Mouse (Mus musculus) limb, embryonic 14.5 days (tissue): ENCODE measurements at regions not wholly inside any gene's neighbourhood (a gene's known extent, or its start where the extent isn't known, plus 50 kb on each side); places are given as distances from the start of the nearest gene placed in this dataset.

ENCODE experiments used
- ATAC-seq: fragments of 200-750 bp; cut with Nextera tagmentation; 2 replicates; pipeline ENCODE4 v1.8.0; 2017; ENCODE audit warnings: low read depth, moderate number of reproducible peaks, moderate TSS enrichment; ENCODE audit not compliant: low FRiP score
- DNase-seq: peaks from one replicate; pipeline ENCODE4 v3.0.0-alpha.2; 2015; ENCODE audit warnings: low spot score
- H3K27ac ChIP-seq: fragments of 300-500 bp; sonication (generic); replicated peaks from 2 replicates; pipeline ENCODE4 v1.5.1; 2014; ENCODE audit warnings: low read depth, mild to moderate bottlenecking, low read length, moderate library complexity, mixed read lengths
- H3K27me3 ChIP-seq: fragments of 300-500 bp; sonication (generic); 2 replicates; pipeline ENCODE4 v1.6.1; 2014; ENCODE audit warnings: low read length, mixed read lengths; ENCODE audit not compliant: control insufficient read depth, insufficient read depth
- H3K36me3 ChIP-seq: fragments of 300-500 bp; sonication (generic); 2 replicates; pipeline ENCODE4 v1.6.1; 2014; ENCODE audit warnings: mild to moderate bottlenecking, low read length, moderate library complexity, mixed read lengths; ENCODE audit not compliant: control insufficient read depth, insufficient read depth
- H3K4me1 ChIP-seq: fragments of 300-500 bp; sonication (generic); 2 replicates; pipeline ENCODE4 v1.6.1; 2014; ENCODE audit warnings: antibody characterized with exemption, low read length, mixed read lengths; ENCODE audit not compliant: control insufficient read depth, insufficient read depth
- H3K4me2 ChIP-seq: fragments of 300-500 bp; sonication (generic); replicated peaks from 2 replicates; pipeline ENCODE4 v1.6.1; 2014; ENCODE audit warnings: low read depth, mild to moderate bottlenecking, low read length, moderate library complexity; ENCODE audit not compliant: severe bottlenecking
- H3K4me3 ChIP-seq: fragments of 300-500 bp; sonication (generic); replicated peaks from 2 replicates; pipeline ENCODE4 v1.5.1; 2014; ENCODE audit warnings: low read length
- H3K9ac ChIP-seq: fragments of 300-500 bp; sonication (generic); 2 replicates; pipeline ENCODE4 v1.6.1; 2014; ENCODE audit warnings: mild to moderate bottlenecking, low read depth, low read length, moderate library complexity; ENCODE audit not compliant: severe bottlenecking
- H3K9me3 ChIP-seq: fragments of 300-500 bp; sonication (generic); 2 replicates; pipeline ENCODE4 v1.6.1; 2016; ENCODE audit warnings: low read length; ENCODE audit not compliant: control insufficient read depth
- POLR2A ChIP-seq: fragments of 200-500 bp; IDR thresholded peaks from 2 replicates; pipeline ENCODE4 v1.8.0; 2012; ENCODE audit warnings: inconsistent platforms, mild to moderate bottlenecking, moderate library complexity, borderline replicate concordance; ENCODE audit not compliant: insufficient read depth, insufficient read length; ENCODE audit errors: extremely low read depth
- WGBS: fragments of 180-500 bp; shearing (Covaris S2); extraction: QIAGEN DNeasy Blood & Tissue Kit; methylation state at CpG from one replicate; pipeline ENCODE4 v1.1.7; 2014; 5-methylcytosine and 5-hydroxymethylcytosine counted together

DNA sequence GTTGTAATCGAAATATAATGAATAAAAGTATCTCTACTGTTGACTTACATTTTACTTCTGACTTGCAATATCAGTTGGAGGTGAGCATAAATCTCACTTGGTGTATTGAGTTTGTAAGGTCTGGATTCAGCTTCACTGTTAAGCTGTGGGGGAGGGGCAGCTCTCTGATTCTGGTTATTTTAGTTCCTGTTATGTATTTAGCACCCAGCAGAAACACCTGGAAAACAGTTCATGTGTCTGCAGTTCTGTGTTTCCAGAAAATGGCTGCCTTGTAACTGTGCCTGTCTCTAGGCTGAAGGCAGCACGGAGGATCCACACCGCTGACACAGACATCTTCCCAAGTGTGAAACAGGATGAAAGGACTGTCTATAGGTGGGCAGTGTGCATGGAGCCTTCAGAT, 62.3 kb upstream of the Sgk1 start:
- Histone ChIP-seq H3K9me3 (no peaks in the 10 kb centered on the region), H3K4me3 (no peak overlapping the region), H3K27ac (no peak overlapping the region), H3K4me1 (no peaks in the 10 kb centered on the region), H3K4me2 (no peak overlapping the region), H3K36me3 (no peaks in the 10 kb centered on the region), H3K9ac (no peak overlapping the region), H3K27me3 (no peaks in the 10 kb centered on the region)
- DNase-seq: no peak
- no peak for TF ChIP-seq POLR2A
- WGBS: 74% methylated on average over 3 of the region's 3 CpGs
- ATAC-seq: no peak

DNA sequence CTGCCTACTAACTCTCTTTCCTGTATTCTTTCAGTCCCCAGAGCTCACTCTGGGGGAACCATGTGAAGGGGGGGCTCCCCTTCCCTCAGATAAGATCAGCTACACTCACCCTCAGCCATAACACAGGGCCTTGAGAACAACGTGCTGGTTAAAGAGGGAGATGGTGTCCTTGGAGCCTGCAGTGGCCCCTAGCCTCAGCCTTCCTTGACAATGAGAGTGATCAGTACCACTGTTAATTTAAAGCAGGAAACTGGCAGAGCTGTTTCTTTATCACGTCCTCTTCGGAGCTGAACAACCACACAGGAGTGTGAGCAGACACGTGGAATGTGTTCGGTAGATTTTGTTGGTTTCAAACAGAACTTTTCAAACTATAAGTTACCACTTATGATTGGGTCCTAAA, 60.6 kb upstream of the Sgk1 start:
- H3K27ac ChIP-seq: no peak overlapping the region
- no peaks in the 10 kb centered on the region for H3K36me3 ChIP-seq
- WGBS: 55% methylated on average over 5 of the region's 5 CpGs
- H3K9me3 ChIP-seq: no peaks in the 10 kb centered on the region
- H3K9ac ChIP-seq: no peak overlapping the region
- H3K27me3 ChIP-seq: no peaks in the 10 kb centered on the region
- TF ChIP-seq POLR2A: no peak
- H3K4me1 ChIP-seq: no peaks in the 10 kb centered on the region
- DNase-seq (no peak), ATAC-seq (no peak)
- no peak overlapping the region for H3K4me3 ChIP-seq
- no peak overlapping the region for H3K4me2 ChIP-seq

DNA sequence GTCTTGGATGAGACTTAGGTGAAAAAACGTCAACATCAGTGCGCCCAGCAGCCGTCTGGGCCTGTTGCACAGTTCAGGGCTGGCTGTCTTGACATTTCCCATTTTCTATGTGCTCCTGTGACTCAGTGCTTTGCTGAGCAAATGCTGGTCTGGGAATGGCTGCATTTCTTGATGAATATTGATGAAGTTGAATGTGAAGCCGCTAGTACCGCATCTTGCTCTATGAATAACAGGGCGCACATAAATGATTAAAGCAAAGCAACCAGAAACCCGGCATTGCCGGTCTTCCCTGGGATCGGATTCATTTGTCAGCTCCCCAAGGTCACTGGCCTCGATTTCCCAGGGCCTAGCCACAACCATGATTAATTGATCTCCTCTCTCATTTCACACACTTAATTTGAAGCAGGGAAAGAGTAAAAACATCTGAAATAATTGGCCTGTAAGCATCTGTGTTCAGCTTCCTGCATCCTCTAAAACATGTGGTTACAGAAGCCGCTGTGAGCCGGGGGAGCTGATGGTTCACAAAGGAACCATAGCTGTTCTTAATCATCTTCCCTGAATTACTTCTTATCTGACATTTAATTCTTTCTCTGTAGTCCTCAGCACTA, 57.5 kb upstream of the Sgk1 start:
- Histone ChIP-seq H3K27ac (no peak overlapping the region), H3K4me3 (no peak overlapping the region), H3K36me3 (no peaks in the 10 kb centered on the region), H3K9ac (no peak overlapping the region), H3K4me2 (no peak overlapping the region), H3K27me3 (no peaks in the 10 kb centered on the region), H3K9me3 (no peaks in the 10 kb centered on the region), H3K4me1 (0 out of 2 replicates have a peak, but pooled peaks cover 4% of the 10 kb centered on the region)
- DNase-seq: no peak
- TF ChIP-seq POLR2A: no peak
- 33% methylated on average over 12 of the region's 12 CpGs for WGBS
- ATAC-seq: no peak

DNA sequence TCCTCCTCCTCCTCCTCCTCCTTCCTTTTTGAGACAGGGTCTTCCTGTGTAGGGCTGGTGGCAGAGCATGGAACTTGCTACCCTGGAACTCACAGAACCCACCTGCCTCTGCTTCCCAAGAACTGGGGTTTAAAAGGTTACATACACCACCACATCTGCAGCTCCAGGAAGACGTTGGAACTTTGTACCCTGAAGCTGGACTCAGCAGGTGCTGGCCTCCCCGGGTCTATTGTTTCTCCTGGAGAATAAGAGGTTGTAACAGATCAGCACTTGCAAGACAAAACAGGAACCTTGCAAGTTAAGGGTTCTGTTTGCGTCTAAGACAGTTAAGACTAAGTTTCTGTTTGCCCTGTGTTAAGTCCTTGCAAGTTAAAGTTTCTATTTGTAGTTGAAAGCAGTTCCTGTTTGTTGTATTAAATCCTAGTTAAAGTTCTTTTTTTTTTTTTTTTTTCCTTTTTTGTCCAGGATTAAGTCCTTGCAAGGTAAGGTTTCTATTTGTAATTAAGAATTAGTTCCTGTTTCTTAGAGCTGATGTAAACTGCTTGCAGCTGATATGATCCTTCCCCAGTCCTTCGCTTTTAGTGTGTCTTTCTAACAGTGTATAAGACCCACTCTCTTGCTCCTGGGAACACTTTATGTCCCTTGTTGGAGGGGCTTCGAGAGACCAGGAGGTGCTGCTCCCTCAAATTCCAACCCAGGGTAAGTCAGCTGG, 55.0 kb upstream of the Sgk1 start:
- Histone ChIP-seq H3K4me3 (no peak overlapping the region), H3K4me1 (0 out of 2 replicates have a peak, but pooled peaks cover 4% of the 10 kb centered on the region), H3K36me3 (no peaks in the 10 kb centered on the region), H3K27me3 (no peaks in the 10 kb centered on the region), H3K9me3 (no peaks in the 10 kb centered on the region), H3K9ac (no peak overlapping the region), H3K27ac (no peak overlapping the region), H3K4me2 (no peak overlapping the region)
- ATAC-seq (no peak), DNase-seq (no peak)
- WGBS: 52% methylated on average over 5 of the region's 5 CpGs
- no peak for TF ChIP-seq POLR2A

DNA sequence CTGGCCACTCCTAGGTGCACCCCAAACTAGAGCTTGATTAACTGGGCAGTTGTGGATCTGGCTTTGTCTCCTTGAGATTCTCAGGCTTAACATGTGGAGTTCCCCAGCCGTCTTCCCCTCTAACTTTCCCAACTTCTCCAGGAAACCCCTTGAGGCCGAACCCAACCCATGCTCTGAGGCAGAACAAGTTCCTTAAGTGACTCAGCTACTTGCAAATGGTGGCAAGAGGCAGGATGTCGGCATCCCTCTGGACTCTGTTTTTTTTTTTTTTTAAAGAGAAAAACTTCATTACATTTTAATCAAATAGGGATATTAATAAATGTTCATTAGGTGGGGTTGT, 54.5 kb upstream of the Sgk1 start:
- Histone ChIP-seq H3K27ac (no peak overlapping the region), H3K4me1 (0 out of 2 replicates have a peak, but pooled peaks cover 4% of the 10 kb centered on the region), H3K4me2 (no peak overlapping the region), H3K9ac (no peak overlapping the region), H3K27me3 (no peaks in the 10 kb centered on the region), H3K9me3 (no peaks in the 10 kb centered on the region), H3K36me3 (no peaks in the 10 kb centered on the region), H3K4me3 (no peak overlapping the region)
- no peak for DNase-seq
- 64% methylated on average over 3 of the region's 3 CpGs for WGBS
- ATAC-seq: no peak
- no peak for TF ChIP-seq POLR2A
